ENCODE assay signal across 31 mouse cellular contexts in genomic region chr6:72763616-72764015, GRCm38 (mm10). TPM values are rescaled to one million over a fixed set of nuclear protein-coding genes. Genes with fewer than 3 reads are reported as not detected.
A peak's percentile ranks its signal among the peaks of the same experiment; 100 is the strongest.
DNase-seq lines count a peak whose midpoint lies in the region; ATAC-seq and TF ChIP-seq lines count a peak whose summit lies in the region.
"Had no signal": no experiment of that assay in that cellular context is flagged by ENCODE, and none has a peak within 500 bp of the region (broad histone marks: within the 10 kb centered on the region; RNA-seq: fewer than 3 reads in every experiment).

No protein-coding gene starts in this region.

- TF ChIP-seq CTCF in intestine, postnatal 0 days (IDR thresholded peaks at IDR 0.05; ENCODE audit: low read depth): no peak
- TF ChIP-seq CTCF in ES-Bruce4 (IDR thresholded peaks at IDR 0.05; ENCODE audit: low read depth, low read length): no peak

- no peaks in the 10 kb centered on the region for H3K27me3 ChIP-seq in intestine, embryonic 15.5 days (replicated peaks)
- no peaks in the 10 kb centered on the region for H3K27me3 ChIP-seq in intestine, postnatal 0 days (replicated peaks; ENCODE audit: control insufficient read depth, insufficient read depth, low read length)
- H3K27me3 ChIP-seq in ES-Bruce4 (ENCODE audit: control insufficient read depth, insufficient read depth, low read length, poor library complexity, severe bottlenecking): no peaks in the 10 kb centered on the region
- no peaks in the 10 kb centered on the region for H3K27me3 ChIP-seq in hindbrain, embryonic 12.5 days
- H3K27me3 ChIP-seq: heart, embryonic 12.5 days; Patski had no signal

- ATAC-seq in intestine, embryonic 15.5 days: peak; percentile 65
- no peak; the same call in 1 of the 2 replicates for ATAC-seq in intestine, postnatal 0 days
- no peak for ATAC-seq in hindbrain, embryonic 12.5 days (ENCODE audit: low FRiP score)
- no peak for ATAC-seq in megakaryocyte-erythroid progenitor cell, adult 5-6 weeks (replicated peaks; ENCODE audit: low FRiP score, low TSS enrichment, poor library complexity, severe bottlenecking)
- ATAC-seq: CD4-positive, CD25-positive, alpha-beta regulatory T cell, adult 4 months; forebrain, embryonic 14.5 days; Patski had no signal

- peak; percentile 43 for DNase-seq in forelimb bud, embryonic 11.5 days (ENCODE audit: low read depth, low spot score)
- no peak for DNase-seq in kidney, postnatal 4 days
- DNase-seq: adrenal gland, postnatal 25 days; cerebellum, adult 11-12 months; cerebellum, adult 9-11 months; gastrocnemius, adult 2 months; heart, adult 2 months; heart, postnatal 4 days; kidney, adult 9 months; kidney, postnatal 14 days; lung, adult 2 months; lung, postnatal 10 days; midbrain, embryonic 14.5 days; thymus, postnatal 14 days had no signal

- H3K9me3 ChIP-seq in intestine, embryonic 15.5 days: no peaks in the 10 kb centered on the region
- no peaks in the 10 kb centered on the region for H3K9me3 ChIP-seq in intestine, postnatal 0 days (ENCODE audit: control insufficient read depth)
- H3K9me3 ChIP-seq in ES-Bruce4 (replicated peaks; ENCODE audit: control insufficient read depth, insufficient read depth, low read length, poor library complexity, severe bottlenecking): no peaks in the 10 kb centered on the region
- H3K9me3 ChIP-seq in hindbrain, embryonic 12.5 days (replicated peaks): no peaks in the 10 kb centered on the region
- H3K9me3 ChIP-seq: heart, embryonic 12.5 days had no signal

- no peak for TF ChIP-seq POLR2A in ES-Bruce4 (IDR thresholded peaks at IDR 0.05; ENCODE audit: insufficient read depth, low read length)

- peak; percentile 56; the same call in 1 of the 2 replicates for TF ChIP-seq EP300 in ES-Bruce4 (IDR thresholded peaks at IDR 0.05; ENCODE audit: insufficient read depth, low read depth, low read length)

- H3K27ac ChIP-seq in intestine, embryonic 15.5 days: no peak overlapping the region
- H3K27ac ChIP-seq in intestine, postnatal 0 days (ENCODE audit: low read depth, low read length): no peak overlapping the region
- peak overlapping the region; percentile 29 for H3K27ac ChIP-seq in ES-Bruce4 (ENCODE audit: insufficient read depth, low read length)
- no peak overlapping the region for H3K27ac ChIP-seq in hindbrain, embryonic 12.5 days
- H3K27ac ChIP-seq: gastrocnemius, adult 2 months; heart, adult 2 months; hindbrain, embryonic 14.5 days; layer of hippocampus, adult 2 months; left cerebral cortex, adult 2 months; liver, embryonic 14.5 days; macrophage had no signal

- 30% methylated on average over 11 of the region's 11 CpGs for WGBS in intestine, embryonic 15.5 days
- WGBS in intestine, postnatal 0 days: 31% methylated on average over 11 of the region's 11 CpGs
- WGBS in hindbrain, embryonic 12.5 days: 59% methylated on average over 11 of the region's 11 CpGs

- no peak overlapping the region for H3K9ac ChIP-seq in intestine, embryonic 15.5 days
- no peak overlapping the region for H3K9ac ChIP-seq in intestine, postnatal 0 days (ENCODE audit: low read depth, low read length)
- no peak overlapping the region for H3K9ac ChIP-seq in ES-Bruce4 (ENCODE audit: low read depth, poor library complexity, severe bottlenecking)
- no peak overlapping the region for H3K9ac ChIP-seq in hindbrain, embryonic 12.5 days
- H3K9ac ChIP-seq: heart, embryonic 12.5 days; hindbrain, embryonic 14.5 days; liver, embryonic 14.5 days had no signal

- H3K4me1 ChIP-seq in intestine, embryonic 15.5 days (replicated peaks): peaks cover 22% of the 10 kb centered on the region
- H3K4me1 ChIP-seq in intestine, postnatal 0 days (replicated peaks; ENCODE audit: control insufficient read depth, insufficient read depth, low read length): no peaks in the 10 kb centered on the region
- H3K4me1 ChIP-seq in ES-Bruce4 (ENCODE audit: control insufficient read depth, insufficient read depth, low read length): peaks cover 20% of the 10 kb centered on the region
- peaks cover 33% of the 10 kb centered on the region for H3K4me1 ChIP-seq in hindbrain, embryonic 12.5 days

- H3K4me3 ChIP-seq in intestine, embryonic 15.5 days (replicated peaks): no peak overlapping the region
- no peak overlapping the region for H3K4me3 ChIP-seq in intestine, postnatal 0 days (ENCODE audit: low read depth, low read length)
- H3K4me3 ChIP-seq in ES-Bruce4 (ENCODE audit: low read depth, low read length): no peak overlapping the region
- H3K4me3 ChIP-seq in hindbrain, embryonic 12.5 days: no peak overlapping the region
- H3K4me3 ChIP-seq: gastrocnemius, adult 2 months; heart, adult 2 months; heart, embryonic 12.5 days; layer of hippocampus, adult 2 months; left cerebral cortex, adult 2 months had no signal

- H3K36me3 ChIP-seq in intestine, embryonic 15.5 days: no peaks in the 10 kb centered on the region
- H3K36me3 ChIP-seq in intestine, postnatal 0 days (ENCODE audit: control insufficient read depth, insufficient read depth): no peaks in the 10 kb centered on the region
- H3K36me3 ChIP-seq in ES-Bruce4 (ENCODE audit: control insufficient read depth, insufficient read depth, low read length, poor library complexity, severe bottlenecking): no peaks in the 10 kb centered on the region
- H3K36me3 ChIP-seq in hindbrain, embryonic 12.5 days: no peaks in the 10 kb centered on the region

- H3K4me2 ChIP-seq in intestine, embryonic 15.5 days (replicated peaks): no peak overlapping the region
- no peak overlapping the region for H3K4me2 ChIP-seq in intestine, postnatal 0 days (replicated peaks; ENCODE audit: low read depth)
- H3K4me2 ChIP-seq in hindbrain, embryonic 12.5 days (replicated peaks): no peak overlapping the region
- H3K4me2 ChIP-seq: heart, embryonic 12.5 days; hindbrain, embryonic 14.5 days had no signal

RNA-seq across cellular contexts. Expression of gene Tcf7l1, which starts 25.4 kb away (rescaled TPM):
- polyA plus RNA-seq in intestine, embryonic 15.5 days (2015; fragmentation: Nextera tagmentation; extraction: Ambion mirVana): 15.0 and 16.2 TPM in 2 replicates
- polyA plus RNA-seq in intestine, postnatal 0 days (2015; fragmentation: Nextera tagmentation; extraction: Ambion mirVana): 6.6 and 6.8 TPM in 2 replicates
- 84.8 and 93.4 TPM in 2 replicates for polyA plus RNA-seq in ES-Bruce4 (2011; ENCODE audit: insufficient read depth, insufficient read length, low read depth, missing spikeins)
- 24.2 and 24.7 TPM in 2 replicates for polyA plus RNA-seq in hindbrain, embryonic 12.5 days (2016; fragmentation: Nextera tagmentation; extraction: Ambion mirVana)
- total RNA-seq in megakaryocyte-erythroid progenitor cell, adult 5-6 weeks (2014; fragmentation: Nextera tagmentation): 0.90 TPM in 1 of 2 replicates, not detected in the other
- not detected in 2 replicates for total RNA-seq in megakaryocyte-erythroid progenitor cell, adult 5-6 weeks (2017)
- total RNA-seq: common myeloid progenitor, adult 5-6 weeks; MEL; monocyte, adult 5-6 weeks had no signal
- polyA plus RNA-seq: macrophage had no signal
